ENCODE assay signal across 8 mouse cellular contexts in the genomic region with DNA sequence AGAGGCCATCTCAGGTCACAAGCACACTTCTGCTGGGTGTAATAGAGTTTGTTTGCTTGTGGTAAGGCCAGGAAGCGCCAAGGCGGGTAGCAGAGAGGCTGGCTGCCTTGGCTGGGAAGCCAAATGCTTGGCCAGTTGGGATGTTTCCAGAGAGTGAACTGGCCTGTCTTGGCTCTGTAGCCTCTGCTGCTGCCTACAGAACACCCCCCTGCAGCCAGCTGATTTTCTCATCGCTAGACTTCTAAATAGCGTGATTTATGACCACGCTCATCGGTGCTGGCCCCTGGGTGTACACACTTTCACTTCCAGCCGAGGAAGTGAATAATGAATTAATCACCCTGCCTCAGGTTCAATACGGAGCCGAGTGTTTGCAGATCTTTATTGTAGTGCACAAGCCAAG.
DNase-seq lines count a peak whose midpoint lies in the region; ATAC-seq lines count a peak whose summit lies in the region.

No protein-coding gene starts in this region.

- H3K4me3 ChIP-seq in hindbrain, embryonic 13.5 days, result no peak overlapping the region
- H3K4me3 ChIP-seq in midbrain, embryonic 16.5 days (ENCODE audit: low read depth, low read length), result no peak overlapping the region

- H3K9ac ChIP-seq in hindbrain, embryonic 13.5 days, result no peak overlapping the region
- H3K9ac ChIP-seq in midbrain, embryonic 16.5 days (ENCODE audit: low read depth, low read length), result no peak overlapping the region

- no peaks in the 10 kb centered on the region for H3K9me3 ChIP-seq in hindbrain, embryonic 13.5 days
- H3K9me3 ChIP-seq in midbrain, embryonic 16.5 days (replicated peaks; ENCODE audit: control insufficient read depth, low read length, poor library complexity, severe bottlenecking), result no peaks in the 10 kb centered on the region

- peak overlapping the region; percentile 13; the same call in 1 of the 2 replicates for H3K4me2 ChIP-seq in hindbrain, embryonic 13.5 days
- no peak overlapping the region for H3K4me2 ChIP-seq in midbrain, embryonic 16.5 days (ENCODE audit: low read length)

- peak; percentile 17 to 66 for DNase-seq in urinary bladder, postnatal 36 days (ENCODE audit: low spot score in 2 of 2)
- DNase-seq in urinary bladder, postnatal 10 days (ENCODE audit: low spot score), result no peak
- DNase-seq in embryo, embryonic 10.5 days (ENCODE audit: low spot score), result peak; percentile 68
- peak; percentile 36 to 51 for DNase-seq in layer of hippocampus, postnatal 36 days
- peak; percentile 36 for DNase-seq in ovary, postnatal 36 days (ENCODE audit: low spot score)

- ATAC-seq in hindbrain, embryonic 13.5 days (ENCODE audit: low FRiP score), result peak; percentile 74
- no peak for ATAC-seq in midbrain, embryonic 16.5 days
- no peak for ATAC-seq in monocyte, adult 5-6 weeks (replicated peaks; ENCODE audit: insufficient number of reproducible peaks, low FRiP score, low TSS enrichment, poor library complexity, severe bottlenecking)

- 26% methylated on average over 9 of the region's 9 CpGs for WGBS in hindbrain, embryonic 13.5 days
- WGBS in midbrain, embryonic 16.5 days, result 61% methylated on average over 9 of the region's 9 CpGs

- peaks cover 28% of the 10 kb centered on the region for H3K4me1 ChIP-seq in hindbrain, embryonic 13.5 days (replicated peaks)
- no peaks in the 10 kb centered on the region for H3K4me1 ChIP-seq in midbrain, embryonic 16.5 days (ENCODE audit: control insufficient read depth, insufficient read depth, low read length)

- peak overlapping the region; percentile 72 for H3K27ac ChIP-seq in hindbrain, embryonic 13.5 days
- no peak overlapping the region for H3K27ac ChIP-seq in midbrain, embryonic 16.5 days (ENCODE audit: low read length)

- H3K36me3 ChIP-seq in hindbrain, embryonic 13.5 days, result no peaks in the 10 kb centered on the region
- no peaks in the 10 kb centered on the region for H3K36me3 ChIP-seq in midbrain, embryonic 16.5 days (ENCODE audit: control insufficient read depth, insufficient read depth, low read length)

- H3K27me3 ChIP-seq in hindbrain, embryonic 13.5 days, result 0 out of 2 replicates have a peak, but pooled peaks cover 5% of the 10 kb centered on the region
- H3K27me3 ChIP-seq in midbrain, embryonic 16.5 days (ENCODE audit: control insufficient read depth, insufficient read depth, low read depth, low read length), result no peaks in the 10 kb centered on the region
